Mouse (Mus musculus): ENCODE measurements around the gene Cog4.
"Not testable (repeated sequence)": the region's sequence is repeated elsewhere in the genome, so short reads cannot be mapped to it uniquely, and the experiment has no call there.

Cog4 gene

DNA sequence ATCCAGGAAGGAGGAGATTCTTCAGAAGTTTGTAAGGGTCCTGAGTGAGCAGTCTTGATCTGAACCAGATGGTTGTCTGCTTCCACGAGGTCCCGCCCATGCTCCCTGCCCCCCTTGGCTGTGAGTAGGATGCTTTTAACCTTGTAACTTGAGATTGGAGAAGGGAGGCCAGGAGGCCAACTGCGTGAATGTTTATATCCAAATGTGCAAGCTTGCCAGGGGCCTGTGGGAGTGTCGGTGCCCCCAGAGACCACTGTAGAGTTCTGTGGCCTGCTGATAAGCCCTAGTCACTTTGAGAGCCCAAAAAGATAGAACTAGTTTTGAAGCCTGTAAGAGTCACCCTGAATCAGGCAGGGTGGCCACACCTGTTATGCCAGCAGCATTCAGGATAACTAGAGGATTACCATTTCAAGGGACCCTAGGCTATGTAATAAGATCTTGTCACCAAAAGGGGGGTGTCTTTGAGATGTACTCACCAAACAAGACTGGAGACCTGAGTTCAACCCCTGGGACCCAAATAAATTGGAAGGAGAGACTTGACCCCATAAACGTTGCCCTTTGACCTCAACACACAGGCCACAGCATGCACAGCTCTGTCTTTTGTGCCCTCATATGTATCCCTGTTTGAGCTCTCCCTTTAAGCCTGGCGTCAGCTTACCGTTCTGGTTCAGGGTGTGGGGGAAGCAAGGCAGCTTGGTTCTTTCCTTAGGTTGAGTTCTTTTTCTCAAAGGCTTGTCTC is 75.3 kb downstream of the Cog4 start:
- peak; percentile 61 for DNase-seq (ENCODE audit: low read depth, low spot score)

GRCm38 (mm10) chr8:110925691-110926140 is 79.3 kb downstream of the Cog4 start:
- DNase-seq (ENCODE audit: low read depth, low spot score): no peak

GRCm38 (mm10) chr8:110926690-110927089 is 80.3 kb downstream of the Cog4 start:
- no peak for DNase-seq (ENCODE audit: low read depth, low spot score)

- no peak for DNase-seq (ENCODE audit: low read depth, low spot score)
Observed at GRCm38 (mm10) chr8:110928435-110928834, 82.0 kb downstream of the Cog4 start.

DNA sequence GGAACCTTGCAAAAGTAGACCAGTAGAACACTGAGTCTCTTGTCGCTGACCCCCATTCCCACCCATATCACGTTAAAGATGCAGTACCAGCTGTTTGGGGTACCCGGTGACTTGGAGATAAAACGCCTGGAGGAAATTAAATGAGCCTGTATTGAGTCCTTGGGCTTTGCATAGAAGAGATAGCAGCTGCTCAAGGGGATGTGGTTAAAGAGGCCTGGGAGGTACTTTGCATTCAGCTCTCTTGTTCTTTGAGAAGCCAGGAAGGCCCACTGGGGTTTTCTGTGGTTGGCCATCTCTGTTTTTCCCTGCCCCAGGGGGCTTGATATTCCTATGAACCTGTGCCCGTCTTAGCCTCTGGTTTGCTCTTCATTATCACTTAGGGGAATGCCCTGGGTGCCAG is 82.7 kb downstream of the Cog4 start:
- DNase-seq (ENCODE audit: low read depth, low spot score): no peak

DNA sequence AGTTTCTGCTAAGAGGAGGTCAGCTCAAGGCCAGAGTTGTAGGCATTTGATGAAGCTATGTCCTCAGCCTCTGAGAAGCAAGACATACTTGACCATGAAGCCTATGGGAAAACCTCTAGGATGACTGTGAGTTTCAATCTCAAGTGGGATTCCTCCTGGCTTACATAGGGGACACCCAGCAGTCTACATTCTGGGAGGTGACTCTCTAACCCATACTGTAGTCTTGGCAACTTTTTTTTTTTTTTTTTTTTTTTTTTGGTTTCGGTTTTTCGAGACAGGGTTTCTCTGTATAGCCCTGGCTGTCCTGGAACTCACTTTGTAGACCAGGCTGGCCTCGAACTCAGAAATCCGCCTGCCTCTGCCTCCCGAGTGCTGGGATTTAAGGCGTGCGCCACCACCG is 83.3 kb downstream of the Cog4 start:
- not testable (repeated sequence) for DNase-seq (ENCODE audit: low read depth, low spot score)

GRCm38 (mm10) chr8:110931176-110931939 is 85.0 kb downstream of the Cog4 start:
- DNase-seq (ENCODE audit: low read depth, low spot score): no peak
